Comparison of ENCODE assay signal across 8 mouse cellular contexts in the genomic region with DNA sequence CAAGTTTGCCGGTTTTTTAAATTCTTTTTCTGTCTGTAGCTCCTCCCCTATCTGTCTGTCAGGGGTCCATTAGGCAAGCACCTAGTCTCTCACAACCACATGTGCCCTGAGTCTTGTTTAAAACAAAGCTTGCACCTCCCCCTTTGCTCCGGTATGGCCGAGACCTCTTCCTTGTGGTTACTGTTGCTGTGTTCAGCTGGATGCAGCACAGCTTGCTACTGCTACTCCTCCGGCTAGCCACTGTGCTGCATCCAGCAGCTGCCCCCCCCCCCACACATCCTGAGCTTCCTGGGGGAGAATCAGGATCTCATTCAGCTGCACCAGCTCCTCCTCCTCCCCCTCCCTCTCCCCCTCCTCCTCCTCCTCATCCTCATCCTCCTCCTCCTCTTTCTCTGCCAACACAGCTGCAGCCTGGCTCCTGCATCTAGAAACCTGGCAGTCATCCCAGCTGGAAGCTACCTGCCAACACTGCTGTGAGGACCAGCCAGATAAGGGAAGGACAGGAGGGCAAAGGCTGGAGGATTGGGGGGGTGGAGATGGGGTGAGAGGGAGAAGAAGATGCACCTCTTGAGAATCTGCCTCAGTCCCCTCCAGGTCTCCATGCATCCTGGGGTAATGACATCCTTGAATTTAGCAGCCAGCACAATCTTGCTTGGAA.
DNase-seq lines count a peak whose midpoint lies in the region; ATAC-seq lines count a peak whose summit lies in the region.

No protein-coding gene starts in this region.

- peak overlapping the region; percentile 34 for H3K4me2 ChIP-seq in embryonic facial prominence, embryonic 12.5 days (replicated peaks)
- peak overlapping the region; percentile 51 for H3K4me2 ChIP-seq in heart, embryonic 13.5 days
- peak overlapping the region; percentile 2; the same call in 1 of the 2 replicates for H3K4me2 ChIP-seq in kidney, embryonic 15.5 days

- 0 out of 2 replicates have a peak, but pooled peaks have one; percentile 62 for ATAC-seq in embryonic facial prominence, embryonic 12.5 days (ENCODE audit: insufficient number of reproducible peaks, insufficient read depth, low FRiP score, low TSS enrichment)
- peak; percentile 39; the same call in 1 of the 2 replicates for ATAC-seq in heart, embryonic 13.5 days (ENCODE audit: extremely low read depth, insufficient number of reproducible peaks, low FRiP score, low TSS enrichment)
- peak; percentile 48; the same call in 1 of the 2 replicates for ATAC-seq in kidney, embryonic 15.5 days (replicated peaks; ENCODE audit: low FRiP score)

- 0 out of 2 replicates have a peak overlapping the region, but pooled peaks have one; percentile 7 for H3K4me3 ChIP-seq in embryonic facial prominence, embryonic 12.5 days
- H3K4me3 ChIP-seq in heart, embryonic 13.5 days, result no peak overlapping the region
- H3K4me3 ChIP-seq in kidney, embryonic 15.5 days (replicated peaks), result no peak overlapping the region

- no peaks in the 10 kb centered on the region for H3K36me3 ChIP-seq in embryonic facial prominence, embryonic 12.5 days
- no peaks in the 10 kb centered on the region for H3K36me3 ChIP-seq in heart, embryonic 13.5 days
- no peaks in the 10 kb centered on the region for H3K36me3 ChIP-seq in kidney, embryonic 15.5 days

- 3% methylated on average over 4 of the region's 4 CpGs for WGBS in embryonic facial prominence, embryonic 12.5 days
- 1% methylated on average over 4 of the region's 4 CpGs for WGBS in heart, embryonic 13.5 days
- under 1% methylated on average over 4 of the region's 4 CpGs for WGBS in kidney, embryonic 15.5 days

- H3K4me1 ChIP-seq in embryonic facial prominence, embryonic 12.5 days, result peaks cover 42% of the 10 kb centered on the region
- peaks cover 30% of the 10 kb centered on the region for H3K4me1 ChIP-seq in heart, embryonic 13.5 days
- peaks cover 43% of the 10 kb centered on the region for H3K4me1 ChIP-seq in kidney, embryonic 15.5 days

- no peaks in the 10 kb centered on the region for H3K27me3 ChIP-seq in embryonic facial prominence, embryonic 12.5 days
- peaks cover 72% of the 10 kb centered on the region for H3K27me3 ChIP-seq in heart, embryonic 13.5 days (replicated peaks)
- H3K27me3 ChIP-seq in kidney, embryonic 15.5 days, result no peaks in the 10 kb centered on the region

- H3K27ac ChIP-seq in embryonic facial prominence, embryonic 12.5 days, result 0 out of 2 replicates have a peak overlapping the region, but pooled peaks have one; percentile 64
- H3K27ac ChIP-seq in heart, embryonic 13.5 days (replicated peaks), result no peak overlapping the region
- H3K27ac ChIP-seq in kidney, embryonic 15.5 days, result peak overlapping the region; percentile 85

- H3K9ac ChIP-seq in embryonic facial prominence, embryonic 12.5 days, result no peak overlapping the region
- H3K9ac ChIP-seq in heart, embryonic 13.5 days, result no peak overlapping the region
- no peak overlapping the region for H3K9ac ChIP-seq in kidney, embryonic 15.5 days

- peak; percentile 16 for DNase-seq in urinary bladder, postnatal 14 days (ENCODE audit: low spot score)
- no peak for DNase-seq in urinary bladder, adult 2 months (ENCODE audit: low spot score)
- DNase-seq in lung, postnatal 14 days, result peak; percentile 30
- DNase-seq in right cerebral cortex, postnatal 4 days, result peak; percentile 38
- DNase-seq in B cell, adult 2 months, result no peak

- no peaks in the 10 kb centered on the region for H3K9me3 ChIP-seq in embryonic facial prominence, embryonic 12.5 days
- H3K9me3 ChIP-seq in heart, embryonic 13.5 days, result no peaks in the 10 kb centered on the region
- no peaks in the 10 kb centered on the region for H3K9me3 ChIP-seq in kidney, embryonic 15.5 days (replicated peaks)

Comparison
In these comparisons a context has a peak if more than half of its experiments do, and no peak if none do; other contexts are left out.
1. DNase-seq: peak in urinary bladder, postnatal 14 days (single experiment), lung, postnatal 14 days (single experiment) and right cerebral cortex, postnatal 4 days (single experiment); none in urinary bladder, adult 2 months (single experiment) and B cell, adult 2 months (0 of 2).
2. Peak in every context shown above with its lines, with median percentiles within 50 percentile points of each other: ATAC-seq and H3K4me2 ChIP-seq.